Mouse (Mus musculus) heart, embryonic 13.5 days (tissue): ENCODE measurements around the gene Sgms1. TPM values are rescaled to one million over a fixed set of nuclear protein-coding genes. Genes with fewer than 3 reads are reported as not detected.

Source experiments
- ATAC-seq: fragments of 200-750 bp; cut with Nextera tagmentation; 2 replicates; pipeline ENCODE4 v1.8.0; 2017; ENCODE audit warnings: moderate TSS enrichment; ENCODE audit not compliant: insufficient number of reproducible peaks, low FRiP score, low TSS enrichment; ENCODE audit errors: extremely low read depth
- H3K27ac ChIP-seq: fragments of 300-500 bp; sonication (generic); replicated peaks from 2 replicates; pipeline ENCODE4 v1.5.1; 2015; ENCODE audit warnings: moderate library complexity, mild to moderate bottlenecking, inconsistent platforms
- H3K27me3 ChIP-seq: fragments of 300-500 bp; sonication (generic); replicated peaks from 2 replicates; pipeline ENCODE4 v1.6.1; 2015; ENCODE audit warnings: mild to moderate bottlenecking, inconsistent platforms
- H3K36me3 ChIP-seq: fragments of 300-500 bp; sonication (generic); 2 replicates; pipeline ENCODE4 v1.6.1; 2015; ENCODE audit warnings: mild to moderate bottlenecking, inconsistent platforms
- H3K4me1 ChIP-seq: fragments of 300-500 bp; sonication (generic); 2 replicates; pipeline ENCODE4 v1.6.1; 2015; ENCODE audit warnings: inconsistent platforms
- H3K4me2 ChIP-seq: fragments of 300-500 bp; sonication (generic); 2 replicates; pipeline ENCODE4 v1.6.1; 2015; ENCODE audit warnings: inconsistent platforms, mild to moderate bottlenecking, moderate library complexity
- H3K4me3 ChIP-seq: fragments of 300-500 bp; sonication (generic); 2 replicates; pipeline ENCODE4 v1.5.1; 2015; ENCODE audit warnings: moderate library complexity, mild to moderate bottlenecking, inconsistent platforms
- H3K9ac ChIP-seq: fragments of 300-500 bp; sonication (generic); 2 replicates; pipeline ENCODE4 v1.6.1; 2015; ENCODE audit warnings: inconsistent platforms, mild to moderate bottlenecking, moderate library complexity
- H3K9me3 ChIP-seq: fragments of 300-500 bp; sonication (generic); 2 replicates; pipeline ENCODE4 v1.6.1; 2016; ENCODE audit warnings: inconsistent platforms
- WGBS: fragments of 180-500 bp; shearing (Covaris S2); methylation state at CpG from one replicate; pipeline ENCODE4 v1.1.7; 2015; ENCODE audit warnings: mixed read lengths; 5-methylcytosine and 5-hydroxymethylcytosine counted together
- polyA plus RNA-seq: library from polyadenylated mRNA; unstranded; fragments of >200 nt; fragmentation: Nextera tagmentation; extraction: Ambion mirVana; gene quantifications from 2 replicates; pipeline ENCODE4 v1.2.1, GENCODE M21; 2015

Sgms1 gene
- polyA plus RNA-seq, 1 experiment from 2014 or later = 33.3 TPM

GRCm38 (mm10) chr19:32169634-32170540 is 219.6 kb downstream of the Sgms1 start:
- H3K36me3 ChIP-seq = no peaks in the 10 kb centered on the region
- peaks cover 42% of the 10 kb centered on the region for H3K4me1 ChIP-seq
- no peaks in the 10 kb centered on the region for H3K9me3 ChIP-seq
- H3K9ac ChIP-seq = peak overlapping the region; percentile 58
- peak overlapping the region; percentile 53 for H3K4me2 ChIP-seq
- H3K27ac ChIP-seq = peak overlapping the region; percentile 85
- no peak overlapping the region for H3K4me3 ChIP-seq
- 44% methylated on average over 8 of the region's 9 CpGs for WGBS
- H3K27me3 ChIP-seq = no peaks in the 10 kb centered on the region
- ATAC-seq = no peak

DNA sequence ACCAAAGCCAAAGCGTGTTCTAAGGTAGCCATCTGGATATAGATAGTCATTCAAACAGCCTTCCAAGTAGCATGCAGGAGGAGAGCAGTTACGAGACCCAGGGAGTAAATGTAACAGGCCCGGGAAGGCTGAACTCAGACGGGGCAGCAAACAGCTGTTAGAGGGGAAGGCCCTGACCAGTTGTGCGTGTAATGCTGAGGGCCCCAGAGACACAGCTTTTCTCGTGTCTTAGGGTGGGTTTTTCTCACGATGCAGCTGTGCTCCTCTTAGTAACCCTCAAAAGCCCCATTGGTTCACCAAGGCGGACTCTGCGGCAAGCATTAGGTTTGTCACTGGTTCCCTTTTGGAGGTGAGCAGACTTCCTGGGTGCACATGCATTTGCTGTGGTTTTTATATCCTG is 221.5 kb downstream of the Sgms1 start:
- H3K9ac ChIP-seq = no peak overlapping the region
- H3K4me1 ChIP-seq = peaks cover 27% of the 10 kb centered on the region
- ATAC-seq = no peak
- no peaks in the 10 kb centered on the region for H3K9me3 ChIP-seq
- H3K36me3 ChIP-seq = no peaks in the 10 kb centered on the region
- no peak overlapping the region for H3K27ac ChIP-seq
- no peaks in the 10 kb centered on the region for H3K27me3 ChIP-seq
- WGBS = 86% methylated on average over 9 of the region's 9 CpGs
- H3K4me2 ChIP-seq = no peak overlapping the region
- H3K4me3 ChIP-seq = no peak overlapping the region

DNA sequence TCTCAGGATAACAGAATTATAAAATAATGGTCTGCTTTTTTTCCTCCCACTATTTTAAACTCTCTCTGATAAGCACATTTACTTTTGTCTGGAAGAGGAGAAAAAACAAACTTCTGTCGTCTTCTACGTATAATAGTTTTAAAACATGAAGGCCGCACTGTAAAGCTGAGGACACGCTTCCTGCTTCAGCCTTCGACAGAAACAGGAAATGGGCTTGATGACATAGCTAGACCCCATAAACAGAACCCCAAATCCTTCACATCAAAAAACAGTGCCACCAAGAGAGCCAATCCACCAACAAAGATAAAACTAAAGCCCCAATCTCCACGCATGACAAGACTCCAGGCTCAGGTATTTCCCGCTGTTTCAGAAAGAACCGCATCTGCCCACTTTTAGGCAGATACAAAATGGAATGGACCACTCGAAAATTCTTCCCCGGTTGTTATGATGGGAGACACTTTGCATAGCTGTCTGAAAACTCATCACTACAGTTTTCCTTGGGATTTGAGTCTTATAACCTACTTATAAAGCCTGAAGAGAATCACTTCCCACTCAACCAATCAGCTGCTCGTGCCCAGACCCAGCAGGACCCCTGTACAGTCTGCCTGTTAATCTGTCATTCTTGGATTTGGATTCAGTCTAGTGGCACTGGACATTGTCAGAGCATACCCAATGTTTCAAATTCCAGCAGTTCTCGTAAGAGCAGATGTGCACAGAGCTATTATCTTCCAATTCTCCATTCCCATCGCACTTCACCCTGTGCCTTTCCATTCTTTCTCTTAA is 222.5 kb downstream of the Sgms1 start:
- Histone ChIP-seq H3K4me3 (no peak overlapping the region), H3K27me3 (no peaks in the 10 kb centered on the region), H3K9ac (no peak overlapping the region), H3K4me1 (peaks cover 23% of the 10 kb centered on the region), H3K4me2 (no peak overlapping the region), H3K9me3 (no peaks in the 10 kb centered on the region), H3K27ac (no peak overlapping the region), H3K36me3 (no peaks in the 10 kb centered on the region)
- no peak for ATAC-seq
- 80% methylated on average over 13 of the region's 13 CpGs for WGBS

DNA sequence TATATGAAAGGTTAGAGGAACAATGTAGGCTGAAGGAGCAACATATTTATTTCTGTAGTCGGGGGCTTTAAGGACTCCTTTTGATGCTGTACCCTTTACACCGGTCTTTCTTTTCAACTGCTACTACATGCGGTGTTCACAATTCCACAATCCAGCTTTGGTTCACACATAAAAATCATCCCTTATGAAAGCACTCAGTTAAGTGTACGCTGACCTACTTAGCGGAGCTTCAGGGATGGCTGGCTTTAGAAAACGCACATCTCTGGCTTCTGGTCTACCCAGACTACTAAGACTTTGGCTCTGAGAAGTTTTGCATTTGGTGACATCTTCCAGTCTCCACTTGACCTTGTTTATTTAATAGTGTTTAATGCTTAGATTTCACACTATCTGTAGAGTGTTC is 223.8 kb downstream of the Sgms1 start:
- H3K9me3 ChIP-seq = no peaks in the 10 kb centered on the region
- no peaks in the 10 kb centered on the region for H3K36me3 ChIP-seq
- no peak for ATAC-seq
- WGBS = 88% methylated on average over 6 of the region's 6 CpGs
- no peak overlapping the region for H3K4me2 ChIP-seq
- peaks cover 20% of the 10 kb centered on the region for H3K4me1 ChIP-seq
- no peak overlapping the region for H3K9ac ChIP-seq
- H3K4me3 ChIP-seq = no peak overlapping the region
- H3K27me3 ChIP-seq = no peaks in the 10 kb centered on the region
- H3K27ac ChIP-seq = no peak overlapping the region

DNA sequence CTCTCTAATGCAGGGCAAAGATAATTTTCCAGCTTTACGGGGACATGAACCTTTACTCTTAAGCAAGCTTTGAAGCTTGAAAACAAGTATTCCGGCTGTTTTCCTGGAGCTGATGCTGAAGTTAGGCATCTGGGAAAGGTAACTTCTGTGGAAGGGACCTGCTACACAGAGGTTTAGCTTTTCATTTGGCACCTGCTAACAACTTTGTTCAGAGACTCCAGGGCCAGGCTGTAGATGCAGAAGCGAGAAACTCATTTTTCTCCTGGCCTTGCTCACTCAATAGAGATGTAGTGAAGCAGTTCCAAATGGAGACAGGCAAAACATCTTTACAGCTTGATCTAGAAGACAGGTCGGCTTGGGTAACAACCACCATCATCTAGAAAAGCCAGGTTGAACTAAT is 225.4 kb downstream of the Sgms1 start:
- Histone ChIP-seq H3K4me2 (no peak overlapping the region), H3K27me3 (no peaks in the 10 kb centered on the region), H3K27ac (no peak overlapping the region), H3K9ac (no peak overlapping the region), H3K4me1 (peaks cover 10% of the 10 kb centered on the region), H3K9me3 (no peaks in the 10 kb centered on the region), H3K4me3 (no peak overlapping the region), H3K36me3 (peaks cover 12% of the 10 kb centered on the region)
- WGBS = 88% methylated on average over 4 of the region's 4 CpGs
- ATAC-seq = no peak

GRCm38 (mm10) chr19:32159944-32160343 is 229.6 kb downstream of the Sgms1 start:
- Histone ChIP-seq H3K4me1 (peaks cover 23% of the 10 kb centered on the region), H3K4me3 (no peak overlapping the region), H3K27ac (no peak overlapping the region), H3K9ac (no peak overlapping the region), H3K36me3 (peaks cover 27% of the 10 kb centered on the region), H3K4me2 (no peak overlapping the region), H3K27me3 (no peaks in the 10 kb centered on the region), H3K9me3 (no peaks in the 10 kb centered on the region)
- 90% methylated on average over 7 of the region's 7 CpGs for WGBS
- no peak for ATAC-seq

DNA sequence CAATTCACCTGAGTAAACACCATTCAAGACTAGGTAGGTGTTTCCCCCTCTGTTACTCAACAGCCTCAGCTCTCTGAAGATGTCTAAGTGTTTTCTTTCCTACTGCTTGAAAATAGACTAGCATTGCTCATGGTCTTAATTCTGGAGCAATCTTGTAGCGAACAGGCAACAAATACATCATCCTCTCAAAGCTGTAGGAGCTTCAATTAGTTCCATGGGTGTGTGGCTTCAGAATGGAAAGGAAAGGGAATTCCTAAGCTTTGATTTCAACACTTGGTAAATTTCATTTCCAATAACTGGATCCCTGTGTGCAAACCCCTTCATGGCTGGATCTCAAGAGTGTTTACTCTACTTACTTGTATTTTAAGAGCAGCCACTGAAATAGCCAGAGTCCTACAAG is 230.3 kb downstream of the Sgms1 start:
- H3K9ac ChIP-seq = no peak overlapping the region
- no peak overlapping the region for H3K27ac ChIP-seq
- no peak overlapping the region for H3K4me2 ChIP-seq
- peaks cover 27% of the 10 kb centered on the region for H3K36me3 ChIP-seq
- H3K4me3 ChIP-seq = no peak overlapping the region
- H3K4me1 ChIP-seq = peaks cover 23% of the 10 kb centered on the region
- no peaks in the 10 kb centered on the region for H3K27me3 ChIP-seq
- no peaks in the 10 kb centered on the region for H3K9me3 ChIP-seq
- no peak for ATAC-seq
- WGBS = 86% methylated on average over 1 of the region's 1 CpGs

- 56% methylated on average over 6 of the region's 6 CpGs for WGBS
- Histone ChIP-seq H3K9me3 (no peaks in the 10 kb centered on the region), H3K27me3 (no peaks in the 10 kb centered on the region), H3K27ac (peak overlapping the region; percentile 54; the same call in 1 of the 2 replicates), H3K4me3 (no peak overlapping the region), H3K4me2 (no peak overlapping the region), H3K9ac (peak overlapping the region; percentile 42; the same call in 1 of the 2 replicates), H3K36me3 (peaks cover 27% of the 10 kb centered on the region), H3K4me1 (peaks cover 23% of the 10 kb centered on the region)
- ATAC-seq = no peak
Observed at GRCm38 (mm10) chr19:32157045-32157444, 232.5 kb downstream of the Sgms1 start.

DNA sequence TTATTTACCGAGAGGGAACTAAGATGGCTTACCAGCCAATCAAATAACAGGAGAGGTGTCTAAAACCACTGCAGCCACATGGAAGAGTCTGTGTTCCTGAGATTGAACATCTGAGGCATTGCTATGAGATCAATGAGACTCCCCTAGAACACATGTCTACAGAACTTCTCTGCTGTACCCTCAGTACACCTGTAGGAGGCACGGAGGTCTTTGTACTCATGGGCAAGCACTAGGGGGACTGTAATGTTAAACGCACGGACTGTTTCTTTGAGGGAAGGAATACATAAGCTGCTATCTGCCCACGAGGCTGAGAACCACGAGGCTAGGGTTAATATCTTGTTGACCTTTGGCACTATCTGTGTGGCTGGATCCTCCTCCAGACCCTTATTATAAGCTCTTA is 237.0 kb downstream of the Sgms1 start:
- H3K4me1 ChIP-seq = peaks cover 13% of the 10 kb centered on the region
- H3K27ac ChIP-seq = no peak overlapping the region
- H3K4me3 ChIP-seq = no peak overlapping the region
- ATAC-seq = no peak
- H3K36me3 ChIP-seq = peaks cover 5% of the 10 kb centered on the region
- WGBS = 59% methylated on average over 6 of the region's 6 CpGs
- no peaks in the 10 kb centered on the region for H3K27me3 ChIP-seq
- no peak overlapping the region for H3K4me2 ChIP-seq
- no peaks in the 10 kb centered on the region for H3K9me3 ChIP-seq
- no peak overlapping the region for H3K9ac ChIP-seq

DNA sequence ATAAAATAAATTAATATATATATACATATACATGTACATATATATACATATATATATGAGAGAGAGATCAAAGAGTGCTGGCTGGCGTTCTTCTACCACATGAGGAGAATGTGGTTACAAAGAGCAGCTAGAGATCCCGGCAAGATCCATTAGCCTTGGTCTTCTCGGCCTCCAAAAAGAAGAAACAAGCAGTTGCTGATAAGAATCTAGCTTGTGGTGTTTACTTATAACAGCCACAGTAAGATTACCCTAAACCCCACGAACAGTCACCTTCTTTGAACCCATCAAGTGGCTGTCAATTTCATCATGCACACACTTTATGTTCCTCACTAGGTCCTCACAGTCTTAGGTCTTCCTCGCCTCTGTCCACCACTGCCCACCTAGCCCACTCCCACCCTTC is 240.8 kb downstream of the Sgms1 start:
- Histone ChIP-seq H3K27me3 (no peaks in the 10 kb centered on the region), H3K9ac (no peak overlapping the region), H3K4me1 (no peaks in the 10 kb centered on the region), H3K27ac (no peak overlapping the region), H3K9me3 (no peaks in the 10 kb centered on the region), H3K4me2 (no peak overlapping the region), H3K36me3 (no peaks in the 10 kb centered on the region), H3K4me3 (no peak overlapping the region)
- ATAC-seq = no peak
- 77% methylated on average over 5 of the region's 5 CpGs for WGBS

GRCm38 (mm10) chr19:32142383-32142782 is 247.1 kb downstream of the Sgms1 start:
- no peak overlapping the region for H3K27ac ChIP-seq
- 88% methylated on average over 6 of the region's 6 CpGs for WGBS
- no peak overlapping the region for H3K4me3 ChIP-seq
- H3K9me3 ChIP-seq = no peaks in the 10 kb centered on the region
- no peaks in the 10 kb centered on the region for H3K27me3 ChIP-seq
- ATAC-seq = no peak
- H3K4me2 ChIP-seq = no peak overlapping the region
- peaks cover 19% of the 10 kb centered on the region; the same call in 1 of the 2 replicates for H3K36me3 ChIP-seq
- no peak overlapping the region for H3K9ac ChIP-seq
- H3K4me1 ChIP-seq = peaks cover 28% of the 10 kb centered on the region
